Mouse (Mus musculus) brain, adult 10 weeks (tissue): ENCODE measurements around the gene Olfr845. TPM values are rescaled to one million over a fixed set of nuclear protein-coding genes. Genes with fewer than 3 reads are reported as not detected.

Experiments used
- polyA plus RNA-seq: library from polyadenylated mRNA; stranded (reverse); fragments of 350-450 nt; fragmentation: Illumina TruSeq; extraction: RNeasy Lipid Tissue Mini Kit (QIAGEN cat#74804); gene quantifications from one replicate; pipeline ENCODE4 v1.2.3, GENCODE M21; 2015; ENCODE audit warnings: low read depth, low replicate concordance

The Olfr845 gene
- polyA plus RNA-seq = not detected

GRCm38 (mm10) chr9:19336157-19336556, at the start of gene Olfr845:
Gene Olfr845 (plus strand): TSS chr9:19336457.

GRCm38 (mm10) chr9:19316047-19316446, 20.2 kb upstream of the Olfr845 start, which contains the start of gene Olfr844:
Gene Olfr844 (plus strand): TSS chr9:19316347.

GRCm38 (mm10) chr9:19363905-19364304, 27.6 kb downstream of the Olfr845 start, which contains the start of gene Olfr846:
Gene Olfr846 (minus strand): TSS chr9:19364005.

GRCm38 (mm10) chr9:19378569-19378968, 42.3 kb downstream of the Olfr845 start, which contains the start of gene Olfr847:
Gene Olfr847 (minus strand): TSS chr9:19378669.

Other genes with a start within 250 kb of the Olfr845 start
- not detected for gene Olfr836, start 216.1 kb upstream of the Olfr845 start, polyA plus RNA-seq
- gene Olfr837, start 200.1 kb upstream of the Olfr845 start, polyA plus RNA-seq = not detected
- not detected for gene Olfr839-ps1, start 159.1 kb upstream of the Olfr845 start, polyA plus RNA-seq
- gene Olfr843, start 84.5 kb upstream of the Olfr845 start, polyA plus RNA-seq = not detected
- gene Olfr844, start 20.1 kb upstream of the Olfr845 start, polyA plus RNA-seq = not detected
- gene Olfr846, start 27.5 kb downstream of the Olfr845 start, polyA plus RNA-seq = not detected
- not detected for gene Olfr847, start 42.2 kb downstream of the Olfr845 start, polyA plus RNA-seq
- gene Olfr849, start 103.8 kb downstream of the Olfr845 start, polyA plus RNA-seq = not detected
- gene Olfr850, start 141.8 kb downstream of the Olfr845 start, polyA plus RNA-seq = not detected
- not detected for gene Olfr851, start 156.8 kb downstream of the Olfr845 start, polyA plus RNA-seq
- not detected for gene Olfr853, start 204.6 kb downstream of the Olfr845 start, polyA plus RNA-seq
- not detected for gene Olfr854, start 230.9 kb downstream of the Olfr845 start, polyA plus RNA-seq
- not detected for gene Olfr855, start 246.2 kb downstream of the Olfr845 start, polyA plus RNA-seq